Mouse (Mus musculus) right cerebral cortex, postnatal 4 days (tissue): ENCODE results near the gene Hcar2.

Source experiments
- DNase-seq: peaks from one replicate; pipeline ENCODE4 v3.0.0-alpha.2; 2022

Hcar2 gene

DNA sequence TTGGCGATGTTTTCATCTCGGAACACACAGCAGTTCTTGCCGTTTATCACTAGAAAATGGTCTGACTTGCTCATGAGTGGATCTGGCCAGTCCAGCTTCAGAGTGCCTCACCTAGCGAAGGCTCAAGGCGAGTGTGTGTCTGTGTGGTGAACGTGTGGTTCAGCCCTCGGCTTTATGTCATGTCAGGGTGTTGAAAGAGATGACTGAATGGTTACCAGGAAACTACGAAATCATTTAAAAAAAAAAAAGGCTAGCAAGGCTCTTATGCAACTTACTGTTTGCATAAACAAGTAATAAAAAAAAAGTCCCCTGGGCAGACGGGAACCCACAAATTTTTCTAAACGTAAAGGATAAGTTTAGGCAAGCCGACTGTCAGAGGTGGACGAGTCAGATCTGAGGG, at the start of gene Hcar2:
TSS of gene Hcar2 (minus strand) at position 135 of the 400 bp plus-strand sequence.
- DNase-seq = no peak

DNA sequence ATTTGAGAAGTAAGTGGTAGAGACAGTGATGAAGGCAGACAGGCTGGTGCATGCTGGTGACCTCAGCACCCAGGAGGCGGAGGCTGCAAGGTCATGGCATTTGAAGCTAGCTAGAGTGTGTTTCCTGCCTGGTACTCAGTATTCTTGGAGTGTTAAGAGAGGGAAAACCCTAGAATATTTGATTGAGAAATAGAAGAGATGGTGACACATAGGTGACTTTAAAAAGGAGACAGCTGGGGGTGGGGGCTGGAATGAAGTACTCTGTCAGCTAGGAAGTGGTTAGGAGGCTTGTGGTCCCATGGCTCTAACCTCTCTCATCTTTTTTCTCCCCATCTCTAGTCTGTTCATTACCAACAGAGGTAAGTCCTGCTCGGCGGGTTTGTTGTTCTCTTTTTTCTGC, 49.6 kb upstream of the Hcar2 start:
- no peak for DNase-seq

DNA sequence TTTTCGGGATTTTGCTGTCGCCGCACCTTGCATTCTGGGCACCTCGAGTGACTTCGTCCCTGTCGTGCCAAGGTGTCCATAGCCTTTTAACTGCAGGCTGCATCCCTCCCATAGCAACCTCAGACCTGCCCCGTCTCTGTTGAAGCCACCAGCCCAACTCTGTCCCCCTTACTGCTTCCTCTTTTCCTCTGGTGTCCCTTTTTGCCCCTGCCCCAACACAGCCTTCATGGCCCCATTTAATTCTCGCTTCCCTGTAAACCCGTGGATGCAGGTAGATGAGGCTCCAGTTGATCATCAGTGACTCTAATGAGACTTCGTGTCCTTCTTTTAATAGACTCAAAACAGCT, 42.3 kb upstream of the Hcar2 start:
- DNase-seq = no peak

DNA sequence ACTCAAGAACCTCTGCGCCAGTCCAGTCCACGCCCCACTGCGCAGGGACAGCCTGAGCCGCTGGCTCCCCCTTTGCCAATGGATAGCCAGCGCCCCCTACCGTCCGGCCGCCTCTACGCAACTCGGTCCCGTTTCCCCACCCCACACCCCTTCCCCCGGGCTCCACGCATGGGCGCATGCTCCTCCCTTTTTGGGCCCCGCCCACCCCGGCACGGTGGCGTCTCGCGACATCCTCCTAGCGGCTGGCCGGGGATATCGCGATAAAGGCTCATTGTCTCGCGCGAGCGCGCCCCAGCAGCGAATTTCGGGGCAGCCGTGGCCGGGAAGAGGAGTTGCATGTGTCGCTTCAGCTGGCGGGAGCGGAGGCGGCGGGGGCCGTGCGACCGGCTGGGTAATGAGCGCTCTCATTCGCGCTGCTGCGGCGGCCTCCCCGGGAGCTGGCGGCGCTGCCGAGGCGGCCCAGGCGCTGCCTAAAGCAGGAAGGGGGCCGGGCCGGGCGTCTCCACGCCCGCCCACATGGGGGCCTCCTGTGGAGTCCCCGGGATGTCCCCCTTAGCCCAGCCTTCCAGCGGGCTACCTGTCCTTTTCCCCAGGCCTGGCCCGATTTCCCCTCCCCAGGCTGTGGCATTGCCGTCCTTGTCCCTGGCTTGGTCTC, 41.8 kb upstream of the Hcar2 start, which contains the start of gene Denr:
TSS of gene Denr (plus strand) at position 200 of the 655 bp plus-strand sequence.
- DNase-seq = peak; percentile 100

DNA sequence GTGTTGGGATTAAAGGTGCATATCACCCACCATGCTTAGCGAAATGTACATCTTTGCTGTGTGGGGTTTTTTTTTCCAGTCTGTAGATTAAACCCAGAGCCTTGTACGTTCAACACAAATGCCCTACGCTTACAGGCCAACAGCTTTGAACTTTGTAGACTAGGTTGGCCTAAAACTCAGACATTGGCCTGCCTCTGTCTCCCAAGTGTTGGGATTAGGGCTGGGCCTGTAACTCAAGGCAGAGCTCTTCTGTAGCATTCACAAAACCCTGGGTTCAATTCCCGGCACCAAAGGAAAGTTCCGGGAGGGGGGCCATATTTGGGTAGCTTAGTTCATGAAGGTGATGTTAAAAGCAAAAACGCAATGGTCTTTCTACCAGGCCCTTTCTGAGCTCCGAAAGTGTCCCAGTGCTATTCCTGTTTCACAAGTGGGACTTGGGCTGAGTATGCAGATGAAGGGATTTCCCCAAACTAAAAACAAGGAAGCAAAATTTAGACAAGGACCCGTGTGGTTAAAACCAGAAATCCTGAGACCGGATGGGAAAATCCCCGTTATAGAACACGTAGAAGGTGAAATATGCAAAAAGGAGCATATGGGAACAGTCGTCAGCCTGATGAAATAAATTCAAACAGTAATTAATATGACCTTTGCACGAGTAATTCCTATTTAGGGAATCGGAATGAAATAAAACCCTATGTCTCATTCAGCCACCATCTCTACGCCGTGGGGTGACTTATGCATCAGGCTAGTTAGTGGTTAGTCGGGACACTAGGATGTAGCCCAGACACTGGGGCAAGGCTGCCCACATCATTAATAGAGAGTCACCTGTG, 41.1 kb upstream of the Hcar2 start:
- no peak for DNase-seq

DNA sequence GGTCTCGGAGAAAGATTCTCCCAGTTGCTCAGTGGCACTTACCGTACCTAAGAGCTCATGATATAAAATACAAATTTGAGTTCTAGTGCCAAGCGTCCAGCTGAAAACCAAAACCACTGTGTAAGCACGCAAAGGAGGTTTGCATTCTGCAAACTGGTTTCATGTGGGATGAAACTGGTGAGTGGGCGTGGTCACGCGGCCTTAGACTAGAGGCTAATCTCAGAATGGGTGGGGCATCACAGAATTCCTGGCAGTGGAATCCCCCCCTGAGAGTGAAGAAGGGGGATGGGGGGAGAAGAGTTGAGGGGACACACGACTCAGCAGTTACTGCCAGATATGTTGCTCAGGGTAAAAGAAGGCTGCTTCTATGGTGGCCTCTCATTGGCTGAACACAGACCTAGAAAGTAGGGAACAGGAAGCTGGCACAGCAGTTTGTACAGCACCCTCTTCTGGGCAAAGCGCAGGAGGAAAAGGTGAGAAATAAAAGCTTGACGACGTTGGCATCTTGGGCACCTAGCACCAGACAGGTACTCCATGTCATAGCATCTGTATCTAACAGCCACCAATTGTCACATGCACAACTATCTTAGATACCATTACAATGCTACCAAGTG, 38.9 kb upstream of the Hcar2 start:
- DNase-seq = no peak

DNA sequence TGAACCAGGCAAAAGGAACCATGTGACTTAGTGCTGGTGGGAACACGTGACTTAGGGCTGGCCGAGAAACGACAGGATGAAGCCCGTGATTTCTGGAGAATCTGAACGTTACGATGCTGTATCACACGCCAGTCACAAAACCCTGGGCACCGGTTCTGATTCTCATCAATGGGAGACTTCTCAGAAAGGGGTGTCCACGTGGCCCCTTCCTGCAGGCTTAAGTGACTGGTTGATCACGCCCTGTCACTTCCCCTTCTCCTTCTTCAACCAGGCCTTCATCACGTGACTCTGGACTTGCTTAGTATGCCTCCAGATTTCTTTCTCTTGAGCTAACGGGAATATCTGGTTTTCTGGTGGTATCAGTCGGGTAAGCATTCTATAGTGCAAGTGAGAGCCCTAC, 32.1 kb upstream of the Hcar2 start:
- DNase-seq = no peak

DNA sequence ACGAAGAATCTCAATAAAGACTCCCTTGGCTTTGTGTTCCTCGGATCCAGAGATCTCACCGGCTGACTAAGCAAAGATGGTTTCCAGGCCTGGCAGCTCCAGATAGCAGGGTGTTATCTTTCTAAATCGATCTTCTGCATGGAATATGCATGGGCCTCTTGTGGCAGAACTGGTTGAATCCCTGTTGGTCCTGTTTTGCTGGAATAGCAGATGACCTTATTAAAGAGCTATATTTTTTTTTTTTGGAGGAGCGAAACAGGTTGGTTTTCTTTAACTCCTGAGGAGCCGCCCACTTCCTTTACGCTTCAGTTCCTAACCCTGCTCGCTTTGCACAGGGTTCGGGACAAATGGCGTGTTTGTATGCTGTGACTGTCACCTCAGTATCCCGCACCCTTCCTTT, 31.1 kb upstream of the Hcar2 start:
- DNase-seq = no peak

DNA sequence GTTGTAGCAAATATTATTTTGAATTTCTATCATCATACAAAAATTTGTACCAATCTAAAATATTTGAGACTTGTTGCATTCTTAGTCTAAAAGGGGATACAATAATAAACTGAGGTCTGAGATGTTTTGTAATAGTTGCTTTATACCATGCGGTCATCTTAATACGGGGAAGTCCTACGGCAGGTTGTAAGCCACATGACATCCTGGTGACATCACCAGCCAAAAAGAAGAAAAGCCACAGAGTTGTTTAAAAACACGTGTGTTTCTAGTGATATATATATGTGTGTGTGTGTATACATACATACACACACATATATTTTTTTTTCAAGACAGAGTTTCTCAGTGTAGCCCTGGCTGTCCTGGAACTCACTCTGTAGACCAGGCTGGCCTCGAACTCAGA, 28.2 kb upstream of the Hcar2 start:
- no peak for DNase-seq

DNA sequence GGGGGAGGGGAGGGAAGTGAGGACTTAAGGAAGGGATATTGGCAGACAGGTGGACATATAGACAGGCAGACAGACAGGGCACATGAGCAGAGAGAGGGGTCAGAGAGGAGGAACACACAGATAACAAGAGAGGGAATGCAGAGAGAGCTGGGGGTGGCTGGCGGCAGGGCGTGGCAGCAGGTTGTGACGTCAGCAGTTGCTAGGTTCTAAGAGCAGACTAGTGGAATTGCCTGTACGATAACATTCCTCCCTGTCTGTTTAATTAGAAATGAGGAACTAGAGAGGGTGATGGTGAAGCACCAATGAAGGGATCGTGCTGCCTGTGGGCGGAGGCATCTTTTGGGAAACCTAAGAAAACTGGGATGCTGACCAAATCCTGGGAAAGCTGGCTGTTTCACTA, 26.4 kb upstream of the Hcar2 start:
- DNase-seq = peak; percentile 41

DNA sequence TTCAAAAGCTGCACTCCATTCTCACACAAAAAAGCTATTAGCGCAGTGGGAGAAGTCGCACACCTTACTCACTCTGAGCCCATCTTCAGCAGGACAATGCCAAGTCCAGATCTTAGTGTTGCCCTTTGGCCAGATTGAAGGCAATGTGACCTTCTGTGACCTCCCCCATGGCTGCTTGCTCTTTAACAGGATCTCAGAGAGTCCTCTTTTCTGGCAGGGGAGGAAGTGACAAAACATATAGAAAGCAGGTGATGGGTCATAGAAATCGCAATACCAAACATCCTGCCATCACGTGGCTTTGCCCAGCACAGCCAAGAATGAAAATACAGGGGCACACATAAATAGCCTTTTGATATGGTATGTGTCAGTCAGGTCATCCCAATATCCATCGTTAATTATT, 25.7 kb upstream of the Hcar2 start:
- no peak for DNase-seq

DNA sequence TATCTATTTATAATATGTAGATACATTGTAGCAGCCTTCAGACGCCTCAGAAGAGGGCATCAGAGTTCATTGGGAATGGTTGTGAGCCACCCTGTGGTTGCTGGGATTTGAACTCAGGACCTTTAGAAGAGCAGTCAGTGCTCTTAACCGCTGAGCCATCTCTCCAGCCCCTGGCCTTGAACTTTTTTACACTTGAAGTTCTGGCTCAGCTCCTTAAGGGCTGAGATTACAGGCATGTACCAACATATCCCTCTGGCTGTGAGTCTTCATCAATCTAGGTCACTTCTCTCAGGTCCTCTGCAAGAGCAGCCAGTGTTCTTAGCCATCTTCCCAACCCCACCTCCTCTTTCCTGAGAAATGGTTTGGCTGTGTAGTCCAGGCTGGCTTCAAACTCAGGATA, 25.0 kb upstream of the Hcar2 start:
- no peak for DNase-seq

DNA sequence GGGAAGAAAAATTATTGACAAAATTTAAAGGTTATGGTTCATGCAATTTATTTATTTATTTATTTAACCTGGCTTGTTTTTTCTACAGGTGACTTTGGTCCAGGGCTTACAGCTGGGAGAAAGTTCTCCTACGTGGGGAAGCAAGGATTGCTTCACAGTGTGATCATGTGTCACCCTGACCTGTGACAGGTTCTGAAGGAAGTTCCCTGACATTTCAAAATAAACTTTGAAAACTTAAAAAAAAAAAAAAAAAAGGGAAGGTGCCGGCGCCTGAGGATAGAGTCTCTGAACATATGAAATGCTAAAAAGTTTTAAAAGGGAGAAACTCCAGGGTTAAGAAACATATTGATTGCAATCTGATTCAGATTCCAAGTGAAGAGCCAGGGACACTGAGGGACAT, 21.1 kb upstream of the Hcar2 start:
- no peak for DNase-seq

DNA sequence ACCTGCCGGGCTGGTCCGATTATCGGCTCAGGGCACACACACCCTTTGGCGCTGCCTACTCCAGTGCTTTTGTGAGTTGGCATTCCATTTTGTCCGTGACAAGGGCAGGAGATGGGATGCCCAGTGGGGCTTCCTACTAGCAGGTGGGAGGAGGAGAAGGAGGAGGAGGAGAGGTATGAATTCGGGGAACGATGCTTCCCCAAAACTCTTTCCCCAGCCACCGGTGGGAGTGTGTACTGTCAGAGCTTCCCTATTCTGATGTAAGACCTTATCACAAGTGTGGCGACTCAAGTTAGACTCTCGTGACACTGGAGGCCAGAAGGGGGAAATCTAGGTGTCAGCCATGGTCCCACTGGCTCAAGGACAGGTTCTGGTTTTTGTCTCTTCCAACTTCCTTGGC, 19.0 kb upstream of the Hcar2 start:
- no peak for DNase-seq

DNA sequence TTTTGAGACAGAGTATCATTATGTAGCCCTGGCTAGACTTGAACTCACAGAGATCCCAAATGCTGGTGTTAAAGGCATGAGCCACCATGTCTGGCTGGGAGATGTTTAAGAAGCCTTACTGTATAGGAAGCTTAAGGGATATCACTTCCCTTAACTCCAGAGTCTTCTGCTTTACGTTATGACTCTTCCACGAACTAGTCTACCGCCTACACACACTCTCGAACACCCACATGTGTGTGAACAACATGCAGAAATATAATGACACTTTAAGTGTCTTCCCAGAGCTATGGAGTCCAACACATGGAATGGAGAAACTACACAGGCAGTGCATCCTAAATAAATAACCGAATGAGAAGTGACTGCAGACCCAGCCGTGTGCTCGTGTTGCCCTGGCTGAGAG, 18.6 kb upstream of the Hcar2 start:
- no peak for DNase-seq

DNA sequence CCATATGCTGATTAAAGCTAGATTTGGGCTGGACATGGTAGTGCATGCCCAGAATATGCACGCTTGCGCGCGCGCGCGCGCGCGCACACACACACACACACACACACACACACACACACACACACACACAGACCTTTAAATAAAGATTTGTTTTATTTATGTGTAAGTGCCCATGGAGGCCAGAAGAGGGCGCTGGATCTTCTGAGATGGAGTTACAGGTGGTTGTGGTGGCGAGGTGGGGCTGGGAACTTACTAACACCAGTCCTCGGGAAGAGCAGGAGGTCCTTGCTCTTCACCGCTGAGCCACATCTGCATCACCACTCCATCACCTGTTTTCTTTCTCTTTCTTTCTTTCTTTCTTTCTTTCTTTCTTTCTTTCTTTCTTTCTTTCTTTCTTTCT, 15.5 kb upstream of the Hcar2 start:
- no peak for DNase-seq

DNA sequence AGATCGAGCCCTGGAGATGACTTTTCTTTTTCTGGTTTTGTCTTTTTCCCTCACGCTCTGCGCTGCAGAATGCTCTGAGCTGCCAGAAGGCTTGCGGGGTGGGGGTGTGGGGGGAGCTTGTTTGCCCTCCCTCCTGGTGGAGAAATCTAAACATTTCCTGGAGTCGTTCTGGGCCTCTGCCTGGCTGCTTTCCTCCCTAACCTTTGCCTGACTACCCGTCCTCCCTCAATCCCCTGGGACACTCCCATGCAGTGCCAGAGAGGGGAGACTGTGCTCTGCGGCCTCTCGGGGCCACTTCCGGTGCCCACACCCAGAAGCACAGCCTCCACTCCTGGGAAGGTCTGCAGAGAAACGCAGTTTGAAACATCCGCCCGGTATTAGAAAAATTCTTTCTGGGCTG, 14.6 kb upstream of the Hcar2 start, which contains the start of gene Hcar1:
TSS of gene Hcar1 (minus strand) at position 93 of the 400 bp plus-strand sequence.
- no peak for DNase-seq

DNA sequence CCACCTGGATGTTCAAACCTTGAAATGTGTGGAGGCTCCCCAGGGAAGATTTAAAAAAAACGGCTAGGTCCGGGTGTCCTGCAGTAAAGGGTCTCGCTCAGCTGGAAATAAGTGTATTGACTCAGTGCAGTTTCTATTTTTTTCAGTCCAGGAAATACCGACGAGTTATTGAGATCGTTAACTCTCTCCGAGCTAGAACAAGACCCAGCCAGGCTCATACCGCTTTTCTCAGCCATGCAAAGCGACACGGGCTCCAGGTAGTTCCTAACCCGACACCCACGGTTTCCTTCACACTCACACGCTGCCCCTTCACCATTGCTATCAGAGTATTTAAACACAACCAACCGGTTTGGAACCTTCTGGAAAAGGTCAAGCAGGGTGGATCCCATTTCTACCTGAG, 12.8 kb upstream of the Hcar2 start:
- no peak for DNase-seq

DNA sequence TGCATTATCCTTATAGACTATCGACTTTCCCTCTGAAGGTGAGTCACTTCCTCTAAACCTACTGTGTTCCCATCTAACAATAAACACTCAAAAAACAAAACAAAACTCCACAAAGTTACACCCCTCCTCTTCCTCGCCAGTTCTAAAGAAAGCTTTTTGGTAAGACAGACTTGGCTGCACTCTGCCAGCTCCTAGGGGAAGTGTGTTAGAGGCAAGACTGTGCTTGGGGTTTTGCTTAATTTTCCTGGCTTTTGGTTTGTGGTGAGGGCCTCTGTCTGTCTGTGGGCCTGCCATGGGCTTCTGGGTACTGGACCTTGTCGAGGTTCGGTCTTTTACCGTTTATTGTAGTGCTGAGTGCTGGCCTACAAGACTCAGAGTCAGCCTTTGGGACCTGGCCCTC, 8.9 kb upstream of the Hcar2 start:
- no peak for DNase-seq

DNA sequence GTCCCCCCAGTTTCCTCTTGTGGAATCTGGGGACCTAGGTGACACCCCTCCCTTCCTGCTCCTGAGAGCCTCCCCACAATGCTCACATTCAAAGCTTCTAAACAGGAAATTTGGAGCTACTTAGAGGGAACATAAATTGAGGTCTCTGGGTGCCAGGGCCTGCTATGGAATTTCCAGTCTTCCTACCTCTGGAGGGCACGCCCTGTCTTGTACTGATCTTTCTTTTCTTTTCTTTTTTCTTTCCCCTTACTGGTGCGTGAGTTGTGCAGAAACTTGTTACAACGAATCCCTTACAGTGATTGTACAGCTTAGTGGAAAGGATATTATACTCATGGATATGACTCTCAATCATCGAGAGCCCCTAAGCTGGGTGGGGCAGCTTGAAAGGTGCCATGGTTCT, 4.3 kb upstream of the Hcar2 start:
- DNase-seq = no peak

DNA sequence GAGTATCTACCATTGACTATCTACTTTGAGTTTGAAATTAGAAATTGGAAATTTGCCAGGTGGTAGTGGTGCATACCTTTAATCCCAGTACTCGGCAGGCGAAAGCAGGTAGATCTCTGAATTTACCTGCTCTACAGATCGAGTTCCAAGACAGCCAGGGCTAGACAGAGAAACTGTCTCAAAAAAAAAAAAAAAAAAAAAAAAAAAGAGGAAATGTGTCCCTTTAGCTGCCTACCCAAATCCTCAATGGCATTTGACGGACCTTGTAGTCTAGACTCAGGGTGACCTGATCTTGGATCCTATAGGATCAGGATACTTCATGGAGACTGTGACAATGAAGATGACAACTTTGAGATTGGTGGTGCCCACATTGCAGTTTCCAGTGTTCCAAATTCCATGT, 1.2 kb upstream of the Hcar2 start:
- DNase-seq = no peak

DNA sequence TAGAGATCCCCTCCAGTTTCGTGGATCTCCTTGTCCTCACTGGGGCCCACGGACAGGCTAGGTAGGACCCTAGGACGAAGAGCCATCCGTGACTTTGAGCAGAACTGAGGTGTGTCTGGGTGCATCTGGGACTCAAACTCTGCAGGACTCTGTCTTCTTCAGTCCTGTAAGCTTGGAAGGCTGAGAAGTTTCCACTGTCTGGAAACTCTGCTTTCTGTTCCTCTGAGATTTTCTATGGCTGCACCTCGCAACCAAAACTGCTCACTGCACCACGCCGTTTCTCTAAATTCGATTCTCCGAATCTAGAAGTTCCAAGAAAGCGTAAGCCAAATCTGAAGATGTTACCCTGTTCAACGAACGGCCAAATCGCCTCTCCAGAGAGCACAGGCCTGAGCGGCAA, 1.4 kb downstream of the Hcar2 start:
- DNase-seq = no peak

DNA sequence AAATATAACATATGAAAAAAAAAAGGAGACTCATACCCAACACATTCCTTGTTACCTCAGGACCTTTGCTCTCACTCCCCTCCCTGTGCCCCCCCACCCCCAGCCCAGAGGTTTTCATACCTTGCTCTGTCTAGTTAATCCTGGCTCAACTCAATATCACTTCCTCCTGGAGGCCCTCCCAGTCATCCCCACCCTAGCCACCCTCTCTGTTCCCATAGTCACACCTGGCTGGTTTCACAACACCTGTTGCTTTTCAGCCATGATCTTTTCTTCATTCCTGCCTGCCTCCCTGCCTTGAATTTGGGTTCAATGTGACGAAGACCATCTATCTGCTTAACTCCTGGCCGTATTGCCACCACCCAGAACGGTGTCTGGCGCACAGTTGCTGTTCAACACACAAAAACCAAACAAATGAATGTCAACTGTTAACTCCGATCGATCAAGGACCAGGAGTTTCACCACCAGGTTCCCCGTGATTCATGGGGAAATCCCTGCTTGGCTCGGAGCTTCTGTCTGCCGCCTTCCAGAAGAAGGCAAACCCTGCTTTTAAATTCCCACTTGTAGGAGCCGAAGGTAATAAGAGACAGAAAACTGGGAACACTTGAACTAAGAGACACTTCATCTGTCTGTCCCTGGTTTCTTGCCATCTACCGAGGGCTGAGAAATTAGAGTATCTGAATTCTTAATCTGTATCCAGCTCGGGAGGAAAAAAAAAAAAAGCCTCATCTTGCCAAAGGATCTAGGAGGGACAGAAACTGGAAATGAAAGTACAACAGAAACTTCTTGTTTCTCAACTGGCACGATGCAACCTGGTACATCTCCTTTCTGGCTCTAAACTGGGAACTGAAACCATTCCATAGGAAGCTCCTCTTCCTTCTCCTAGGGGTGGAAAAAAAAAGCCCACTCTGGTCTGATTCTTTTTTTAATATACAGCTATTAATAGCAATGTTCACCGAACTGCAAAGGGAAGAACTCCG, 2.6 kb downstream of the Hcar2 start:
- no peak for DNase-seq
